Mouse (Mus musculus) T-helper 17 cell (primary cell): ENCODE measurements around the gene Pcnx.

Experiments used
- in situ Hi-C, 2 experiments: fragments of 300-600 bp; cut with MboI, MseI; formaldehyde crosslinking; loops; 1 replicate in 1 of 2; 2 replicates in 1 of 2; pipeline ENCODE4 v1.15.1; 2025; ENCODE audit warnings: high pct_unique_total_duplicates in 2 of 2

Gene Pcnx

DNA sequence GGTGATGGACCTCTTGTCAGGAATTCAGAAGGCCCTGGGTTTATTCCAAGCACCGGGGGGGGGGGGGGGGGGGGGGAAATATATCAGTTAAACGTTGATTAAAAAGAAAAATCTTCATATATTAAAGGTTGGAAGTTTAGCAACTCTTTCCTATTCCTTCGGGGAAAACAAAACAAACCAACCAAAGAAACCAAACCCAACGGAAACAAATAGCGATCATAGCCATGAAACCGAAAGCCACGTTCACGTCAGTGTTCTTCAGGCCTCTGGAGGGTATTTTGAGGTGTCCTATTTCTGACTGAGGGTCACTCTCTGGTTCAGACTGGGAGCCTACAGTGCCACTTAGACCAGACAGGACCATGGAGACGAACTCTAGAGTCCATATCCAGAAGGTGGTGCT, 6.3 kb upstream of the Pcnx start:
- in situ Hi-C loops, result loop anchor here in 1 of 2 experiments (5.0 kb wide), 1 partner anchor 41 kb away; no protein-coding TSS in a partner anchor

DNA sequence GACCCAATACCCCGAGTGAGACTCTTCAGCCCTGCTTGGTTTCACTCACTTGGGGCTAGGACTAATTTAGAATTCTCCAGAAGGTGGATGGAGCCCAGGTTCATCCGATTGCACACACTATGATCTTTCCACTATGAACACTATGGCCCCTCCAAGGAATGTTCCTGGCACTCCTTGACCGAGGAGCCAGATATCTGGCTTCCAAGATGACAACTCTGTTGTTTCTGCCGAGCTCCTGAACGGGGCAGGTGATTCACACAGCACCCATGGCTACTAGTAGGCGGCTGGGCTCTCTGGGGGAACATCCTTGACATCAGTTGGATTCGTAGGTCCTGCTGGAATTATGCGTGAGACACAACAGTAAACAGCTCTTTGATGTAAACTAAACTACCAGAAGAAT, 4.8 kb upstream of the Pcnx start:
- in situ Hi-C loops, result no loop called here

DNA sequence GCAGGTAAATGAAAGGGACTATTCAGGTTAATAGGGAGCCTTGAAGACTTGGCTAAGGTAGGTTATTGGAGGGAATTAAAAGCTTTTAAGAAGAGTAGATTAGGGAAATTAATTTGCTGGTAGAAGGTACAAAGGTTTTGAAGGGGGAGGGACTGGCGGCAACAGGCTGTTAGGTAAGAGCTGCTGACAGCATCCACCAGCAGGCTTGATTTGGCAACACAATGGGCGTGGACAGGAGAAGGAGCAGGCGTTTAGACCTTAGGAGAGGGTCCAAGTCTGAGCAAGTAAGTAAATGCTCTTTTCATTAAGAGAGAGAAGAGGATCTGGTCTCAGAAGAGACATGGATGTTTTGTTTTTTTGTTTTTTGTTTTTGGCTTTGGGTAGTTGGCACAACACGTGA, 3.1 kb upstream of the Pcnx start:
- in situ Hi-C loops, result no loop called here

DNA sequence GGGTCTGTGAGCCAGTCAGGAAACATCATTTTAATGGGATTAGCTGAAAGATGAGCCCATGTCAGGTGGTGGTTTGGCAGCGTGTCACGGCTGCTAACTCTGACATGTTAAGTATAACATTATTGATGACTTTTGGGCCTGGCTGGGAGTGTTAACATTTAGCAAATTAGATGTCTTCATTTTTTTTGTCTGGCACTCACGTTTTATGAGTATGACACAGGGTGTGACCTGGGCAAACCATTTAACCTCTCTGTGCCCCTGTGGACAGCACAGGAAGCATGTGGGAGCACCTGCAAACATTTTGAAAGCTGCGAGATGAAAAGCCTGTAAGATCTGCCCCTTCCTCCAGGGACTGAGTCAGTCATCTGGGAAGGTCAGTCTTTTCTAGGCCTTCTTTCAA, 2.6 kb upstream of the Pcnx start:
- in situ Hi-C loops, result no loop called here

DNA sequence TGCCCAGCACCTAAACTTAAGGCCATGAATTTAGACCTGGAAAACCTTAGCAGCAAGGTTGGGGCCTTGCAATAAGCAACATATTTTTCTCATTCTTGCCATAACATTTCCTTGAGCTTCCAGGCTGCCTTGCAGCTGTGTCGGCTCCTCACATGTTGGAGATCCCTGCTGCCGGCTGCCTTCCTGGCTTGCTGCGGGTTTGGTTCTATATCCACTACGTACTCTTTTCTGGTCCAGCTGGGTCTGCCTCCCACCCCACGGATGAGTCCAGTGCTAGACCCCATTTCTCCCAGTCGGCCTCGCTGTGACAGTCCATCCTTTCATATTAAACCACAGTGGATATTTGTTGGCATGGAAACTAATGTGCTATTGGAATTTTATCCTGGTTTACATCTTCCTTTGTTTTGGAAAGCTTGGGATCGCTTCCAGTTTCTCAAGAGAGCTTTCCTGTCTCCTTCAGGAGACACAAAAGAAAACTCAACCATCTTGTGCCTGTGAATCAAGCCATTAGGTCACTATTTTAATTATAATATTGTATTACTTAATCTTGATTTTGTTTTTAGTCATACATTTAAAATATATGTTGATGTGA, 1.7 kb upstream of the Pcnx start:
- in situ Hi-C loops, result no loop called here

DNA sequence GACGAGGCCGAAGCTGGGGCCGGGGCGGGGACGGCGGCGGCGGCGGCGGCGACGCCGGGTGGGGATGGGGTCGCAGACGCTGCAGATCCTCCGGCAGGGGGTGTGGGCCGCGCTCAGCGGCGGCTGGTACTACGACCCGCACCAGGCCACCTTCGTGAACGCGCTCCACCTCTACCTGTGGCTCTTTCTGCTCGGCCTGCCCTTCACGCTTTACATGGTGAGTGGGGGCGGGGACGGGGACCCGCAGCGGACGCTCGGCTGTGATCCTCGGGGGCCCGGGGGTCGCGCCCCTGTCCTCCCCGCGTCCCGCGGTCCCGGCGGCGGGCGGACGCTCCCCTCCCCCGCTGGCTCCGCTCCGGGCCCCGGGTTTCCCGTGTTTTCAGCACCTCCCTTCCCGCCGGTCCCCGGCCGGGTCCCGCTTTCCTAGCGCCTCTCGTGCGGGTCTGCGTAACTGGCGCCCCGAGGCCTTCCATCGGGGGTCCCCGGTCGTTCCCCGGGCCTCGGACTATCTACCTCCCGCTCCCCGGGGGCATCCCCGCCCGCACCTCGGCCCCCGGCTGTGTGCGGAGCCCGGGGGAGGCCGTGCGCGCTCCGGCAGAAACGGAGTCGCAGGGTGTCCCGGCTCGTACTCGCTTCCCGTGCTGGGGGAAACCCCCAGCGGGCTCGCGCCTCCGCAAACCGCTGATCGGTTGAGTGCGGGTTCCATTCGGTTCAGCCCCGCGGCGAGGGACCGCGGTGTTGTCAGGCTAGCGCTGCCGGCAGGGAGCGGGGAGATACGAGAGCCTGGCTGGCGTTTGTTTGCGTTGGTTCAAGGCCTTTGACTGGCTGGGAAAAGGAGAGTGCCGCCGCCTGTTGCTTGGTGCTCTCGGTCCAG, 722 bp downstream of the Pcnx start:
- in situ Hi-C loops, result no loop called here

DNA sequence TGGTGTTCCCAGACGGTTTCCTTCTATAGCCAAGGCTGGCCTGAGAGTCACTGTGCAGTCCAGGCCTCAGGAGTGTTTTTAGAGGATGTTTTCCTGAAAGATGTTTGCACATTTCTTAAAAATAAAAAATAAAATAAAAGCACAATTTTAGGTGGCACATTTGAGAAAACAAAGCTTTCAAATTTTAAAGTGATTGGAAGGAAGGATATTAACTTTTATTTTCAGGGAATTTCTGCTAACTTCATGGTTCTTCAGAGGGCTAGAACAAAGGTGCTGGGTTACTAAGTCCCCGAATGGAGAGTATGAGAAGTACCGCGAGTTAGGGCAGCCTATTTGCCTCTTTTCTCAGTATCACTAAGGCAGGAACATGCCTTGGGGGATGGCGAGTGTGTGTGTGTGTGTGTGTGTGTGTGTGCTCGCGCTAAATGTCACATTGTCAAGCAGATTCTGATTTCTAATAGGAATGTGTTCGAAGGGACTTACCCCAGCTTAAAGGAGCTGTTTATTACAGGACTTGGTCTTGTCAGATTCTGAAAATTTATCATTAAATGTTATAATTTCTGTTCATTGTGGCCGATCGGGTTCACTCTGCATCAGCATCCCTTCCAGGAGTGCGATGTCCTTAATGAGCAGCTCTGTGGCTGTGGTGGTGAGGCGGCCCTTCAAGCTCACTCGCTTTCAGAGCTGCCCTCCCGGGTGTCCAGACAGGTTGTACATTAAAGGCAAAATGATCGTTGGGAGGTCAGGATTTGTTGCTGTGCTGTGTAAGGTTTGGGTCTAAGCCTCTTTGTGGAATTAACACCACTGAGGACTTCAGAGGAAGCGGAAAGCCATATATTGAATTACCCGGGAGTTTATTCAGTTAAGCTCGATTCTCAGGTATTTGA, 1.6 kb downstream of the Pcnx start:
- in situ Hi-C loops, result no loop called here

DNA sequence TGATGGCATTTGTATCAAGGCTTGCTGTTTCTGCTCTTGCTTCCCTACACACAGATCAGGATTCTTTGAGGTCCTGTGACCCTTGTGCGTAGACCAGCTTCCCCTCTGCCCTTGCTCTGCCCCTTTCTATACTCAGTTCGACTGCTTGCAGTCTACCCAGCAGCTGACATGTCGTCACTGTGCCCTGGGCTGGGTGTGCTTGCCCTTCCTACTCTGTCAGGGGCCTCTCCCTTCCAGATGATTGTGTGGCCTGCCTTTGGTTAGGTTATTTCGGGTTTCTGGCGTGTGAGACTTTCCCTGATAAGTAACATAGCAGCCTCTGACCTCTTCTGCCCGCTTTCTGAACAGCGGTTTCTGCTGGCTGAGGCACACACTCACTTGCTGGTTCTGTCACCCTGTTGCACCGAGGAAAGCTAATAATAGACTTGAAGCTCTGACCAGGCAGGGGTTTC, 2.6 kb downstream of the Pcnx start:
- in situ Hi-C loops, result no loop called here

DNA sequence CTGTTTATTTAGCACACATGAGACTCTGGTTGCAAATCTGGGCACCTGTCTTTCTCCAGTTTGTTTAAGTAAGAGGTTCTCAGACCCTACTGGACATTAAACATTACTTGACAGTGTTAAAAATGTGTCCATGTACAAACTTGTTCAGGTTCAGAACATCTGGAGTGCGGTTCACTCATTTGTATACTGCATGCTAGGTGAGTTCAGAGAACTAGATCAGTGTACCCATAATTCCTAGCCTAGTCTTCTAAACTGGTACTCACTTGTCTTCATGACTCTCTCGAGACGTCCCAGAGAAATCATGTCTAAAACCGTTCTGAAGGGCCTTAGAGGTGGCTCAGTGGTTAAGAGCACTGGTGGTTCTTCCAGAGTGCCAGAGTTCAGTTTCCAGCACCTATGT, 4.1 kb downstream of the Pcnx start:
- in situ Hi-C loops, result no loop called here

DNA sequence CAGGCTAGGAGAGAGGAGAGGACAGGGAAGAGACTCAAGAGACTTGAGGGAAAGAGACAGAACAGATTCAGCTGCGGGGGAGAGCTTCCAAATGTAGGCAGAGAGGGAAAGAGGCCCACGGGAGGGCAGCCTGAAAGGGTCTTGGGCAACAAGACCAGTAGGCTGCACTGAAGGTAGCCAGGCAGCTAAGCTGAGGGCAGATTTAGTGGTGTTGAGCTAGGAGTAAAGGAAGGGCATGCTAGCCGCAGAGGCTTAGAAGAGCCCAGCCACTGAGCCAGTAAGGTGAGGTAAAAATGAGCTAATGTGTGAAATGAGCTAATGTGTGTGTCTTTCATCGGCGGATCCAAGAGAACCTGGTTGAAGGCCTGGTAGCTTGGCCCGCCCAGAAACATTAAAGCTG, 5.4 kb downstream of the Pcnx start:
- in situ Hi-C loops, result no loop called here

DNA sequence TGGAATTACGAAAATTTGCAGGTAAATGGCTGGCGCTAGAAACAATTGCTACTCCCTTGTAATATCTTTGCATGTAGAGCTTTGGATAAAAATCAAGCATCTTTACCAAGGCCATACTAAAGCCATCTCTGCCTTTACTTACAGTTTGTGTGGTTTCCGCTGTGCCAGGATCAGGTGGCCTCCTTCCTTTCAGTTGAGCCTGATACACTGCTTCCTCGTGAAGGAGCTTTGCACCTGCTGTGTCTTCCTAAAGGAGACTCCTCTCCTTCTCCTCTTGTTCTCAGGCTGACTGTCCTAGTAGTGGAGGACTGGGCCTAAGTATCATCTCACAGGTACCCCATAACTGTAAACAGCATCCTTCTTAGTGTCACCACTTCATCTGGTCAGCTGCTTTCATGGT, 7.5 kb downstream of the Pcnx start:
- in situ Hi-C loops, result no loop called here

DNA sequence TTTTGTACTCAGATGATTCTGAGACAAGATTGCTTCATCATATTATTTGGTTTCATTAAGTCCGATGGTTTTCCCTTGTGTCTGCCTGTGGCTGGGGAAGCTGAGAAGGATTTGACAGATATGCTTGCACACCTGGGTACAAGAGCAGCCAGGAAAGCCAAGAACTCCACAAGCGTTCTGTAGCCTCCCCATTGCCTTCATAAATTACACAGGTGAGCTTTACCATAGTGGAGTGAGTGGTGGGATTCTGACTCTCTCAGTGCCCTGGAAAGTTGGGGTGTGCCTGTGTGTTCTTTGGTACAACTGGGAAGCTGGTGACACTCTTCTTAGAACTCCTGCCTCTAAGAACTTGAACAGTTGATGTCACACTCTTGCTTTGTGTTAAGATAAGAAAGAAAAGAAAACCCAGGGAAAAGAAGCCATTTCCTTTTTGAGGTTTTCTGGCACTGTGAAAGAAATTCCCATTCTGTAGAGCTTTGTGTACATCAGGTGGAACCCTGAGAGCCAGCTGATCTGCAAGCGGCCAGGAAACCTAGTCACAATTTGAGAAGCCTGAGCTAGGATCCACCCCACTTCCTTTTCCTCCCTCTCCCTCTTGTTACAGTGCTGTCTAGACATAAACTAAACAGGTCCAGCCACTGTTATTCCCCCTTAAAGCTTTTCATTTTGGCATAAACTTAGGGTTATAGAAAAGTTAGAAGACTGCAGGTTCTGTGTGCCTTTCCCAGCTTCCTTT, 9.6 kb downstream of the Pcnx start:
- in situ Hi-C loops, result no loop called here

DNA sequence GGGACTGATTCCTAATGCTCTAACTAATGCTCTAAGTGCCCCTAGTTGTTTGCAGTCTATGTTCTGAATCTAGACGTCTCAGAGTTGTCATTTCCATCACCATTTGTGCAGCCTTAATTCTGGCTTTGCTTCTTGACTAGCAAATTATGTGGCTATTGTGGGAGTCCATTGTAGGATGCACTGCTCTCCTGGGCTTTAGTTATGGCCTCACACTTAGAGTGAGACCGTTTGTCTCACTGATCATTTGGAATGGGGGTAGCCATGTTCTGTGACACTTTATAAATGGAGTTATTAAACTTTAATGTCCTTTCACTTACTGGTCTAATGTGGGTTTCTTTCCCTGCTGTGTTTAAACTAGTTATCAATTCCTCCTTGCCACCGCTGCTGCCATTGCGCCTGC, 13.5 kb downstream of the Pcnx start:
- in situ Hi-C loops, result no loop called here

DNA sequence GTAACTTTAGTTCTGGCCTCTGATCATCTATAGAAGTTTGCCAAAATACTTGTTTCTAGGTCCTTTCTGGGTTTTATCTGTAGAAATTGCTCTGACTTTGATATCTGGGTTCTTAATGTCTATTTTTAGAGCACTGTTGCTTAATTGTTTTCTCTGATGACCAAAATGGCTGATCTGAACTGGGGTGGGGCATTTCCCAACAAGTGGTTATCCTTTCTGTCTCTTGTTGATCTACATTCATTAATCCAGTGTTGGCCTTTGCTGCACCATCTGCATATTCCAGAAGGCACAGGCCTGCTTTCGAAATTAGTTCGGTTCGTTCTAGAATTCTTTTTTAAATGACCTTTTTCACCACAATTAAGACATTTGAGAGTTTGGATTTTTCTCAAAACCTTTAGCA, 20.3 kb downstream of the Pcnx start:
- in situ Hi-C loops, result no loop called here

DNA sequence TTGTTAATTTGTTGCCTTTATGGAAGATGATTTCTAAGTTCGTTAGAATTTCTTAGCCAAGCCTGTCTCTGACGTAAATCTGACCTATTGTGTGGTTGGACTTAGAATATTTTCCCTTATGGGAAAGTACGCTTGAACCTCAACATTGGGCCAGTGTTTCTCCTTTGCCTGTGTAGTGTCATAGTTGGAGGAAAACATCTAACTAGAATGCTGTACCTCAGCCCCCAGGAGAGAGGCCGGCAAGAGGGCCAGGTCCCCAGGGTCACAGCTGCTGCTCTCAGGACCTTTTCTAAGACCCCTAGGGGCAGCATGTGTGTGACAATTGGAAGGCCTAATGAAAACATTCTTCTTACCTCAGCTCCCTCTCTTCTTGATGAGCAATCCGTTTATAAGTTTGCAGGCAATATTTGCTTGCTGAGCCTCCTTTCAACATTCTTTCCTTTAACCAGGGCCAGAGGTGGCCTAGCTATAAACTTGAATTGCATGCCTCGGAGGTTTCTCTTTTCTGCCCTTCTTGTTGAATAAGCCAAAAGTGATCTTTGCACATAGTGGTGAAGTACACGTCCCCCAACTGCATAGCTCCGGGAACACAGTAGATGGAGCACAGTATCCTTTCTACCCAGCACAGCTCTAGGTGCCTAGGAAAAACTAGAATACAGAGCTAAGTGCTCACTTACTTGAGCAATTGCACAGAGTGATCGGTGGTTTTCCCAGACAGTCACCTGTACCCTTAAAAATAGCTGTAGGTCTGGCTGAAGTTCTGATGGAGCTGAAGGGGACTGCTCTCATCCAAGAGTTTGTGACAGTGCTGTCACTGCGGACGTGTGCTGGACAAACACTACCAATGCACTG, 23.7 kb downstream of the Pcnx start:
- in situ Hi-C loops, result no loop called here

DNA sequence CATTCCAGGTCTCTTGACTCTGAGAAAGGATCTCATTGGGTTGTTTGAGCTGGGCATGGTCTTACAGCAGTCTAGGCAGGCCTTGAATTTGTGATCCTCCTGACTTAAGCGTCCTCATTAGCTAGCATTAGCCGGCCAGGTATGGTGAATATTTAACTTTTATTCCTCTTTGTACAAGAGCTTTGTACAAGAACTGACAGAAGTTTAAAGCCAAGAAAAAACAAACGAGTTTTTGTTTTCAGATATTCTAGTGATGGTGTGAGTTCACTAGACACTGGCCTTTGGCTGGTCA, 24.2 kb downstream of the Pcnx start:
- in situ Hi-C loops, result no loop called here

DNA sequence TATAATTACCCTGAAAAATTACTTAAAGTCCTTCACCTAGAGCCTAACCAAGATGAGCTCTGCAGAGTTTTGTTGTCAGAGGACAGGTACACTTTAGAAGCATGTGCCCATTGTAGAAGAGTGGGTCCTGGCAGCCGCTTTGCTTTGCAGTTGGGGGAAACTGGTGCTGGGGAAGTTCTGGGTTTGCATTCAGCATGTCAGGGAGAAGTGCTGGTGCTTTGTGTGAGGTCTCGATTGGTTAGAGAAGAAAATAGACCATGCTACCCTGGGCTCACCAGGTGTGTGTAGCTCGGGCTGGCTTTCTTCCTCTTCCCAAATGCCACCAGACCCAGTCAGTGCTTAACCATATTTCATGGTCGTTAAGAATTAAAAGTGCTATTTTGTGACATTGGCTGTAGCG, 25.2 kb downstream of the Pcnx start:
- in situ Hi-C loops, result no loop called here

DNA sequence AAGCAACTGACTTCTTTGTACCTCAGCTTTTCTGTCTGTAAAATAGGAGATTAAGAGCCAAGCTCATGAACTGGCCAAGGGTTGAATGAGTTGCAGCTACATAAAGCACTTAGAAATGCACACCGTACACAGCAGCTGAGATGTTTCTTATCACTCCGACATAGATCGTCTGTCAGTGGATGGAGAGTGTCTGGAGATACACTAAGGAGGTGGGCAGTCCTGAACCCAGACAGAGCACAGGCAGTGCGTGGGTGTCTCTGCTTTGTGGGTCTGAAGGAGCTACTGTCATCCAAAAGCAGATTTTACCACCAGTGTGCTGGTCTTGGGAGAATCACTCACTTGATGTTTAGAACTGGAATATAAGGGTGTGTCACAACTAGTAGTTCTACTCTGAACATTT, 26.2 kb downstream of the Pcnx start:
- in situ Hi-C loops, result no loop called here

DNA sequence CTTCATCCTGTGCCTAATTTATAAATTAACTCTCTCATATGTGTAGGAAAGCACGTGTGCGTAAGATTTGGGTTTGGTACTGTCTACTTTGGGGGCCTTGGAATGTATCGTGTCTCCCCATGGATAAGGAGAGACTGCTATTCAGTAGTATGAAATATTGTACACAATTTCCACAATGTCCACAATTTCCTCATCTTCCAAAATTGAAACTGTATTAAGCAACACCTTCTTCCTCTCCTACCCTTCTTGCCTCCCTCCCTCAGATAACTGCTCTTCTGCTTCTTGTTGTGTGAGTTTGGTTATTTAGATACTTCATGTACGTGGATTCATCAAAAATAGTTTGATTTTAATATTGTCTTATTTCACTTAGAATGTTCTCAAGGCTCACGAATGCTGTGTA, 29.1 kb downstream of the Pcnx start:
- in situ Hi-C loops, result no loop called here

DNA sequence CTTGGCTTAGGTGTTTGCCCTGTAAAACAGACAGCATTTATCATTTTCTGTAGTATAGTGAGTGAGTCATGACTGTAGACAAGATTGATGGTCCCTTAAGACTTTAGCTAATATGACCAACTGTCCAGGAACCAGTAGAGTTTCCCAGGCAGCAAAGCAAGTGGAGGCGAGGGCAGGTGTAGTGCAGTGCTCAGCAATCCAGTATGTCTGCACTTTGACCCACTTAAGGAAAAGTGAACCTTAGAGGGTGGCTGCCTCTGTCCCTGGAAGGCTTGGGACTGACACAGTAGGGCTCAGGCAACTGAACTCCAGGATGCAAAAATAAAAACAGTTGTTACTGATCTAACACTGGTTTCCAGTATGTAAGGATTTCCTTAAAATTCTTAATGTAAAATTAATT, 32.1 kb downstream of the Pcnx start:
- in situ Hi-C loops, result no loop called here

DNA sequence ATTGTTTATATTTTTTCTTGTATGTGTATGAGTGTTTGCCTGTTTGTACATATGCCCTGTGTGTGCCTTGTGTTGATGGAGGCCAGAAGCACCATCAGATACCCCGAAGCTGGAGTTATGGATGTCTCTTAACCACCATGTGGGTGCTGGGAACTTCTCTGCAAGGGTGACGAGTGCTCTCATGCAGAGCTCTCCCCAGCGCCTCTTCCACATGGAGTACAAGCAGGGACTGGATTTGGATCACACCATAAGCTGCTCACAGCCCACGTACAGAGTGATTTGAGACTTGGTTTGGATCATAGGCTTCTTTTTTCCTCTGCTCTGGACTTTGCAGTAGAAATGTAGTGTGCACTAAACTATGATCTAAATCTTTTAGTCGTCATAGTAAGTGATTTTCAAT, 34.5 kb downstream of the Pcnx start:
- in situ Hi-C loops, result no loop called here
